Mouse (Mus musculus): ENCODE measurements around the gene Cpa5. TPM values are rescaled to one million over a fixed set of nuclear protein-coding genes. Genes with fewer than 3 reads are reported as not detected.

Gene Cpa5
- polyA plus RNA-seq, 1 experiment: not detected

DNA sequence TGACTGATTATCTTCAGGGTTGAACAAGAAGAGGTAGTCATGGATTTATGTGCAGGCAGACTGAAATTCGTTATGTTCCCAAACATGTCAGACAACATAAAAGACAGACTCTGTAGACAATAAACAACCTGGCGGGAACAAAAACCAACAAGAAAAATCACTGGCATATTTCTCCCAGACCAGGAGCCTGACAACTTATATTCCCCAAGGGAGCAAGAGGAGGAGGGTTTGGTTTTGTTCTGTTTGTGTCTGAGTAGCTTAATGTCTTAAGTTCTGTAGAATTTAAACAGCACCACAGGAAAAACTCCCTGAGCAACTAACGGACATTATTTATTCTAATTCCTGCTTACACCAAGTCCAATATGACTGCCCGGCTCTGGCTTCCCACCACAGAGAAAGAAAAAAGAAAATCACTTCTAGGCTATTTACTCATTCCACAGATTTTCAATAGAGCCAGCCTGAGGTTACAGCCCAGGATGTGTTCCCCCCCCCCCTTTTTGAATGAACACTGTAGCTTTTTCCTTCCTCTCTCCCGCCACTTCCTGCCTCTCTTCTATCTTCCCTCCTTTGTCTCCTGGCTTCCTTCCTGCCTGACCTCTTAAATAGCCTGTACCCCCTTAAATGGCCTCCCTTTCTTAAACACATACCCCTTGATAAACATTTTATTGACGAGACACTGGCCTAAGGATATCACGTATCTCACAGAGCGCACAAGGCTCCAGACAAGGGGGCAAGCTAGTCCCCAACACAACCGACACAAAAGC lies 41.8 kb downstream of the Cpa5 start:
- TF ChIP-seq GATA1 (IDR thresholded peaks at IDR 0.05; ENCODE audit: low read length): no peak

DNA sequence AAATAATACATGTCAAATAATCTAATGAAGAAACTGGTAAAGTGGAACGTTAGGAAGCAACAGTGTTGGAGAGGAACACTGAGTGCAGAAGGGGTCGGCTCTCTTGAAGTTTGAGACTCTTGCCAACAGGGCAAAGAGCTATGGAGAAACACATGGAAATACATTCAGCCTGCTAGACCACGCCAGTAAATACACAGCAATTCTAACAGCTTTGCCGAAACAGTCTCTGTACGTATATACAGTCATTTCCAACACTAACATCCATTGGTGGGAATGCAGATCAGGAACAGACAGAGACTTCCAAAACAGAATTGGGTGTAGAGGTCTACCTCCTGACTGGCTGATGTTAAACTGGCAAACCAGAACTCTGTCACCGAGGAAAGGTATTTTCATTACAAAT lies 42.7 kb downstream of the Cpa5 start:
- TF ChIP-seq GATA1 (IDR thresholded peaks at IDR 0.05; ENCODE audit: low read length): no peak

DNA sequence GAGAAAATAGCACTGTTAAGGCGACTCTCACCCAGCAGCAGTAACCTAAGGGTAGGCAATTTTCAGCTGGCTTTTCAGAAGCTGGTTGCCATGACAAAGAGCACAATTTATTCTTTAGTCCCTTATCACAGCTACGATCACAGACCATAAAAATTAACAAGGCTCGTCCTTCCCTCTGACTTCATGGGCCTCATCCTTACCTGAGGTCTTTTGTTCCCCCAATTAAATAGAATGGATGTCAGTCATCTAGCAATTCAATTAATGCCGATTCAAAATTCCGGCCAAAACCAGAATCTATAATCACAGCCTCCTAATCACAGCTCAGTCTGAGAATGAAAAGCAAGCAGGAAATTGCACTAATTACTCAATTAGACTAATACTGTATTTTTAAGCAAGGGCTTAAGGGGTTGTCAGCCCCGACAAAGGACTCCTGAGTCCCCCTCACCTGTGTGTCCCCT lies 43.6 kb downstream of the Cpa5 start:
- TF ChIP-seq GATA1 (IDR thresholded peaks at IDR 0.05; ENCODE audit: low read length): no peak

DNA sequence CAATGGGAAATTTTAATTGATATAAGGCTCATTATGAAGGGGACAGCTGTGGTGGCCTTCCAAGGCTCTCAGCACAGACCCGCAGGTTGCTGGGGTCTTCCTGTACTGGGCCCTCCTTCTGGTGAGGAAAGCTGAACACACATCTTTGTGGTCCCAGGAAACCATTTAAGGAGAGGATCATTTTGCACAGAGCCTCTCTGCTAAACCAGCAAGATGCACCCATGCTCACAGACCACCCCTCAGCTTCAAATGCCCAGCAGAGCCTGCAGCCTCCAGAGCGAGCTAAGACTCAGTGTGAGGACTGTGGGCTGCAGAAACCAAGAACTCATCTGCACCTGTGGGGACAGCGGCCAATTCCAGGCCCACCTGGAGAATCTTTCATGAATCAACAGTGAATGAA lies 44.1 kb downstream of the Cpa5 start:
- no peak for TF ChIP-seq GATA1 (IDR thresholded peaks at IDR 0.05; ENCODE audit: low read length)

- TF ChIP-seq GATA1 (IDR thresholded peaks at IDR 0.05; ENCODE audit: low read length): no peak
Observed at GRCm38 (mm10) chr6:30657279-30657678, 46.5 kb downstream of the Cpa5 start.

DNA sequence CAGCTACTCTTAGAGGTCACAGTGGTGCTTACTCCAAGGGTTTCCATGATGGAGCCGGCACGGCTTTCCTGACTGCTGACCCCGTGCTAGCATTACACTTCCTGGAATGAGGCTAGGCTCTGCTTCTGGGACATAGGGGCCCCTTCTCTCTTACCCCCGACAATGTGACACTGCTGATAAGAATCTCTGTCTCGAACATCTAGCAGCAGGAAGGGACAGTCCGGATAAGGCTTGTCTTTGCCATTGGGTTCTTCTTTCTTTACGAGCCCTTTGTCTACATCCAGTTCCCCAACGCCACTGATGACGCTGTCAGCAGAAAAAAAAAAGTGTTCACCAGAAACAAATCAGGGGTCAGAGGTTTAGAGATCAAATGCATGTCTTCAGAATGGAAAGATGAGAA lies 47.8 kb downstream of the Cpa5 start:
- no peak for TF ChIP-seq GATA1 (IDR thresholded peaks at IDR 0.05; ENCODE audit: low read length)

- TF ChIP-seq GATA1 (IDR thresholded peaks at IDR 0.05; ENCODE audit: low read length): no peak
Observed at GRCm38 (mm10) chr6:30664776-30665175, 54.0 kb downstream of the Cpa5 start.

DNA sequence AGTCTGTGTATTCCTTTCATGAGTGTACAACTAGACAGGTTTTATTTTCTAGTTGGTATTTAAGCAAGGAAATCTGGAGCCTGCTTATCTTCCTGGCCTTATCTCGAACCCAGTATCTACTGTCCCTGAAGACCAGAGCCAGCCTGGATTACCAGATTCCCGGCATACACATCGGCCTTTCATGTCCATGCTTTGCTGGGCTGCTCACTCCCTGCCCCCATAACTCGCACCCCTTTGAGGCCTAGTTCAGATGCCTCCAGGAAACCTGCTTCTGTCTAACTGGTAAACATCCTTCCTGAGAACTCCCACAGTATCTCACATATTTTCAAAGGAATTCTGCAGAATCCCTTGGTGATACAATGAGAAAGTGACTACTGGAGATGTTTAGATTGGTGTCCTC lies 54.5 kb downstream of the Cpa5 start:
- TF ChIP-seq GATA1 (IDR thresholded peaks at IDR 0.05; ENCODE audit: low read length): no peak

DNA sequence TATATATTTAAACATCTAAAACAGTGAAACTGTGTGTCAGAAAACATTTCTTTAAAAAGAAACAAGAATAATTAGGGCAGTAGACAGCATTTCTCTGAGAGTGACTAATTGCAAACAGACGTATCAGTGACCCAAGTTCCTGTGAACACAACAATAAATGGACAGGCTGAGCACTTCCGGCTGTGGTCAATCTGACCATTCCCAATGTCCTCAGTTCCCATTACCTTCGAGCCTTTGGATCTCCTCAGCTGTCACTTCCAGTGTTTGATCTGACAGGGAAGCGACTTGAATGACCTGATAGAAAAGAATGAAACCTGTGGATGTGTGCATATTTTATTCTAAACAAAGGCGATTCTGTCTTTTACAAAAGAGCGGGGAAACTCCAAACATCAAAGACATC lies 55.2 kb downstream of the Cpa5 start:
- TF ChIP-seq GATA1 (IDR thresholded peaks at IDR 0.05; ENCODE audit: low read length): no peak

GRCm38 (mm10) chr6:30667585-30667984 lies 56.8 kb downstream of the Cpa5 start:
- no peak for TF ChIP-seq GATA1 (IDR thresholded peaks at IDR 0.05; ENCODE audit: low read length)

DNA sequence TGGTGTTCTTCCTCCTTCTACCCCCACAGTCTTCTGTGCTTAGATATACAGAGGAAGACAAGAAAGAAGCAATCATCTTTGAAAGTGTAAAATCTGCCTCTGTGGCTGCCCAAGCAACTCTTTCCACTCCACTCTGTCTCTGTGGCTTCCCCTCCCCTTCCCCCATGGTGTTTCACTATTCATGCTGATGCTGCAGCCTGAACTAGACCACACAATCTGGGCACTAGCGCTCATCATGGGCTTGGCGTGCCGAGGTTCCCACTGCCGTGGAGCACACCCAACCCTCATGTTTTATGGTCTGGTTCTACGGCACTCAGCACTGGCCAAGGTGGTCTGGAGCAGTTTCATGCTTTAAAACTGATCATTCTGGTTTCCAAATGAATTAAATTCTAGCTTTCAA lies 60.9 kb downstream of the Cpa5 start:
- TF ChIP-seq GATA1 (IDR thresholded peaks at IDR 0.05; ENCODE audit: low read length): no peak

DNA sequence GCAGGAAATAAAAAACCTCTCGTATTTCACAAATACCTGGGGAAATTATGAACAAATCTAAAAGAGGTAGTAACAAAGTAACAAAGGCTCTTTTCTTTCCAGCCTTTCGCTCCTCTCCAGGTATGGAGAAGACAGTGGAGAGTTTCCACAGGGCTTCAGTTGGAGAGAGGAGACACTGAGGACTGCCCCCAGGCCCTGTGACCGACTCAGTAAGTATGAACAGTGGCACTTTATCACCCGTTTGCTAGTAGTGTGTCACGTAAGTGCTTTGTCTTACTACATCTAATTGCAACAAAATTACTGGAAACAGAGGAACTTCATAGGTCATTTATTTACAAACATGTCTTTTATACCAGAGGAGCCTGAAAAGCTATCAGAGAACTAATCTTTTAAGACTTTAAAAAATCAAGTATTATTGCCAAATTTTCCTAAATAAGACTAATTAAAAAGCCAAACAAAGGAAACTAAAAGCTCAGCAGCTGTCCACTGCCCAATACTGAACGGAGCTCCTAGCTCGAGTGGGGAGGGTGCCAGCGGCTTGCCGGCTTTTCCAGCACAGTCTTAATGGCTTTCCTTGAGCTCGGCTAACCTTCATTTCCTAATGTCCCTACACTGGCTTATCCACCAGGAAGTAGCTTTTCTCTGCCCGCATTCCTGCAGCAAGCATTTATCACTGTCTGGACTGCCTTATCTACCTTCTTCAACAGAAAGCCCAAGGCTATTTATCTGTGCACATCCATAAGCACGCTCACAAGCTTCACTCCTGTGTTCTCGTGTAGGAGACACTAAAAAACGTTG lies 63.2 kb downstream of the Cpa5 start:
- TF ChIP-seq GATA1 (IDR thresholded peaks at IDR 0.05; ENCODE audit: low read length): no peak

- no peak for TF ChIP-seq GATA1 (IDR thresholded peaks at IDR 0.05; ENCODE audit: low read length)
Observed at GRCm38 (mm10) chr6:30674714-30675280, 64.0 kb downstream of the Cpa5 start.

DNA sequence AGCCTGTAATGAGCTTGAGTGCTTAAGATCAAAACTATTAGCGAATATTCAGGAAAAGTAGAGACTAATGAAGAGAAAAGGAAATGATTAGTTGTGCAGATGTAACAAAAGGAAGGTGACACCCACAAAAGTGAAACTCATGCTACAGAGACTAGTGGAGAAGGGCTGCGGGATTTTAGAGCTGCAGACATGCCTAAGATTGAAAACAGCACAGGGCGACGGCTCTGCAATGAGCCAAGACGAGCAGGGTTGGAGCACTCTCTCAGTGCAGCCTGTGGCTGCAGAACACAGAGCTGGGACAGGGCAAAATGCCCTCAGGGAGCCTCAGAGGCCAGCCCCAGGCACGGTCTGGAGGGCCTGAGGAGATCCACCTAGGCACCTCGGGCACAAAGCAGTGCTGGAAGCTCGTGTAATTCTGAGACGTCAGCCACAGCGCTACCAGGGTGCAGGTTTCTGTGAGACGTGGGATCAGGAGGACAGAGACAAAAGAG lies 64.5 kb downstream of the Cpa5 start:
- no peak for TF ChIP-seq GATA1 (IDR thresholded peaks at IDR 0.05; ENCODE audit: low read length)

DNA sequence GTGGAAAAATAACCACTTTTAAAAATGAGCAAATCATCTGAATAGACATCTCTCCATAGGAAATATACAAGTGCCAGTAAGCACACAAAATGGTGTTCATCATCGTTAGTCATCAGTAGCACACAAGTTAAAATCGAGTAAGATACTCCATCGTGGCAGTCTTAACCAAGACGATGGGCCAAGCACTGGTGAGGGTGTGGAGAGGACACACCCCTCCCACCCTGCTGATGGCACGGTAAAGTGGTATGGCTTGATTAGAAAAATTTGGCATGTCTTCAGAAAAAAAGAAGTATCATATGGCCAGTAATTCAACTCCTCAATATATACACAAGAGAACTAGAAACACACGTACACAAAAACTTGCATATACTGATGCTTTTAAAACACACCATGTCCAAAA lies 65.7 kb downstream of the Cpa5 start:
- no peak for TF ChIP-seq GATA1 (IDR thresholded peaks at IDR 0.05; ENCODE audit: low read length)

DNA sequence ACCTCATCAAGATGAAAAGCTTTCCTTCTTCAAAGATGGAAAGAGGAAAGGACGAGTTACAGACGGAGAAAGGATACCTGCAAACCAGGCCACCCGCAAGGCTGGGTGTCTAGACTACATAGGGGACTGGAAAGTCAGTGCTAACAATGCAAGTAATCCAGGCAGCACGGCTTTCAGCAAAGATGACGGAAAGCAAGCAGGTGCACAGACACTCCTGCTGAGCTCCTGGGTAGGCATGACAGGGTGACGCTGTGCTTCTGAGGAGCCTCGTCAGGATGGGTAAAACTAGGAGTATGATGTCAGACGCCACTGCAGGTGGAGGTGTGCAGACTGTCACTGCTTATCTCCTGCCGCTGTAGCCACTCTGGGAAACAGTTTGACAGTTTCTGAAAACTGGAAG lies 66.8 kb downstream of the Cpa5 start:
- TF ChIP-seq GATA1 (IDR thresholded peaks at IDR 0.05; ENCODE audit: low read length): no peak
